Mouse (Mus musculus): ENCODE results near the gene Sdr42e1.

GRCm38 (mm10) chr8:117692131-117692530, 18.6 kb upstream of the Sdr42e1 start:
- TF ChIP-seq CTCF (IDR thresholded peaks at IDR 0.05; ENCODE audit: borderline replicate concordance, insufficient read depth, low read length) (no peak), POLR2A (IDR thresholded peaks at IDR 0.05; ENCODE audit: low read depth, low read length) (no peak)

All from embryonic fibroblast, embryonic 13.5 days (primary cell).